Mouse (Mus musculus): ENCODE measurements around the gene Alg5. TPM values are rescaled to one million over a fixed set of nuclear protein-coding genes. Genes with fewer than 3 reads are reported as not detected.

Gene Alg5
- 105 TPM for polyA plus RNA-seq (2017; shearing (Covaris generic))

DNA sequence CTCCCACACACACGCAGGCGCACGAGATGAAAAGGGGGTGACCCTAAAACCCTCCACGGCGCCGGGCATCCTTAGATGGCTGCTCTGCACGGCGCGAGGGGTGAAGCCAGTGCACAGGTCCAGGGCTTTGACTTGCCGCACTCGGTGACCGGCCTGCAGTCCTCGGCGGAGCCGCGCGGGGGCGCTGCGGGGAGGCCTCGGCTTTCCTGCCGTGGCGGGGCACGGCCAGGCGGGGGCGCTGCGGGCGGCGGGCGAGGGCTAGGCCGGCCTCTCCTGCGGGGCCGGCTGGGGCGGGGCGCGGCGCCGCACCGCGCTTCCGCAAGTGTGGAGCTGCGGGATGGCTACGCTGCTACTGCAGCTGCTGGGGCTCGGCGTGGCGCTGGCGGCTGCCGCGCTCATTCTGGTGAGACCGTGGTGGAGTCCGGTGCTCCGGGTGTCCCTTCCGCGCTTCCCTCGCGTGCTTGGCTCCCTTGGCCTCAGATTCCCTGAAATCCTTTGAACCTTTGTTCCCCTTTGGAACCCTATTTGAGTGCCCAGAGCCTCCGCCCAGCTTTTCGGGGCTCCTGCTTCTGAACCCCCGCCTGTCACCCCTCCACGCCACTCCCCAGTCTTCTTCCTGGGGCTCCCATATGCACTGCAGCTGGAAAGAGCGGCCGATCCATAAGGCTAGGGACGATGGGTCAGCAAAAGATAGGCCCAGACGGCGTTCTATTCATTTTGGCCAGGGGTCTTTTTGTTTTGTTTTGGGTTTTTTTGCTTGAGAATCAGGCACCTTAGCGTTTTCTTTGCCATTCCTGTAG is at the start of gene Alg5, which contains the start of gene Exosc8:
Gene Alg5 (plus strand): TSS at position 293 of the 800 bp plus-strand sequence.
Gene Exosc8 (minus strand): TSS at position 147 of the 800 bp plus-strand sequence.

DNA sequence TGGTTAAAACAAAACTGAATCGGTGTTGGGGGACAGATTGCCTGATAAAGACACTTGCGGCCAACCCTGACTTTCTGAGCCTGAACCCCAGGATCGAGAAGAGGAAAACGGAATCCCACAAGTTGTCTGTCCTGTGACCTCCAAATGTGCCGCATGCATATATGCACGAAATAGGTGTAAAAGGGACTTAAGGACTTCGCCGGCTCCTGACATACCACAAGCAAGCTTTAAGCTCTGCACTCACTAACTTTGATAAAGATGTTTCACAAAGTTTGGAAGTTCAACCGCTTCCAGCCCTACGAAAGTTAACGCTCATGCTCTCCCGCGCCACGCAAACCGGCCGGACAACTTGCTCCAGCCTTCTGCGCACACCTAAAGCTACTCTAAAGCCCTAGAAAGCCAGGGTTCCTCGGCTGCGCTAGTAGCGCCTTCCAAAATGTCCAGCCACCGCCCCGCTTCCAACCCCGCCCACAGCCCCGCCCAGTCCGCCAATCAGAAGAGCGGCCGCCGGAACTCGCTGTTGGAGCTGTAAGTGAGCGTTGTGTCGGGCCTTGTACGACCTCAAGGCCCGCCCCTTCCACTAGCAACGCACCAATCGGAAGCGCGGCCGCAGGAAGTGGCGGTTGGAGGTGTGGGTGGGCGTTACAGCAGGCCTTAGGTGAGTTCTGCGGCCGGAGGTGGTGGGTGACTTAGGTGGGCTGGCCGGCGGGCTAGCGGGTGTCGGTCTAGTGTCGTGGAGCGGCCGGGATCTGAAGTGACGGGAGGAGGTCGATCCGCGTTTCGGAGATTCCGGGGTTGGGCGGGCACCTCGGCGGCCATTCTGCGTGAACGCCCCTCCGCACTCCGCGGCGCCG is 42.9 kb upstream of the Alg5 start, which contains the start of gene Supt20:
Gene Supt20 (plus strand): TSS at position 606 of the 854 bp plus-strand sequence.

DNA sequence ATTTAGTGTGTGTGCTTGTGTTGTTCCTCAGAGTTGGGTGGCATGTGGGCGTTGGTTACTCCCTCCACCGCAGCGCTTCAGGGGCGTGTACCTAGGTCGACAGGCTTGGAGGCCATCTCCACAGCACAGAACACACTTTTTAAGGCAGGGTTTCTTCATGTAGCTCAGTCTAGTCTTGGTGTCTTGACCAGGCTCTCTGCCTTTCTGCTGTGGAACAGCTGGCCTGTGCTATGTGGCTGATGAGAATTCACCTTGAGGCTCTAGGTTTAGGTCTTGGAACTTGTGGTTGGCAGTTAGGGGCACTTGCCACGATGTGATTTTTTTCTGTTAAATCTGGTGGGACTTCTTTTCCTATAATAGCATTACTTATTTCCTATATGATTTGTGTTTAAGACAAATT is 21.1 kb upstream of the Alg5 start, which contains the start of gene Gm21958:
Gene Gm21958 (minus strand): TSS at position 101 of the 400 bp plus-strand sequence.

GRCm38 (mm10) chr3:54755145-54756041 is 20.1 kb downstream of the Alg5 start, which contains the start of gene Smad9:
Gene Smad9 (plus strand): TSS chr3:54755582.

Other genes starting within 250 kb of the Alg5 start
- gene Supt20, start 42.7 kb upstream of the Alg5 start, polyA plus RNA-seq (2017; shearing (Covaris generic)), result 368 TPM
- gene Gm21958, start 21.2 kb upstream of the Alg5 start, polyA plus RNA-seq (2017; shearing (Covaris generic)), result not detected
- 234 TPM for gene Exosc8, start 146 bp upstream of the Alg5 start, polyA plus RNA-seq (2017; shearing (Covaris generic))
- gene Smad9, start 20.0 kb downstream of the Alg5 start, polyA plus RNA-seq (2017; shearing (Covaris generic)), result not detected
- 7.7 TPM for gene Rfxap, start 72.3 kb downstream of the Alg5 start, polyA plus RNA-seq (2017; shearing (Covaris generic))
- gene Sertm1, start 180.3 kb downstream of the Alg5 start, polyA plus RNA-seq (2017; shearing (Covaris generic)), result not detected